10 mouse cellular contexts compared by ENCODE assay signal in the genomic region with DNA sequence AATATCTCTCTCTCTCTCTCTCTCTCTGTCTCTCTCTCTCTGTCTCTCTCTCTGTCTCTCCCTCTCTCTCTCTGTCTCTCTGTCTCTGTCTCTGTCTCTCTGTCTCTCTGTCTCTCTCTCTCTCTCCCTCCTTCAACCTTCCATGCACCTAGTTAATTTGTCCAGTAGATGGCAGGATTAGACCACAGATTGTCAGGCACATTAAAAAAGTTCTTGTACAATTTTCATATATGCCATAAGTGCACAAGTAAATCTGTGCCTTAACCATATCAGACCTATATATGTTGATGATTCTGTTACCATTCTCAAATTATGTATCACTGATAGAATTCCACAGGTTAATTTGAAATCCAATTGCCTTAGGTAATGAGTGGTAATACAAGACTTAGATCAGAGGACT.
A peak's percentile ranks its signal among the peaks of the same experiment; 100 is the strongest.
DNase-seq lines count a peak whose midpoint lies in the region; ATAC-seq lines count a peak whose summit lies in the region.
"Had no signal": no experiment of that assay in that cellular context is flagged by ENCODE, and none has a peak within 500 bp of the region (broad histone marks: within the 10 kb centered on the region; RNA-seq: fewer than 3 reads in every experiment).

No protein-coding gene starts in this region.

- H3K4me1 ChIP-seq in midbrain, embryonic 13.5 days (replicated peaks) = no peaks in the 10 kb centered on the region

- no peak overlapping the region for H3K4me3 ChIP-seq in midbrain, embryonic 13.5 days (replicated peaks)

- no peak overlapping the region for H3K27ac ChIP-seq in midbrain, embryonic 13.5 days

- intact Hi-C loops in left cerebral cortex, postnatal 25 days (cut with DNase I) = loop anchor here (1.0 to 2.0 kb wide), 2 partner anchors 1179 to 1831 kb away; no protein-coding TSS in a partner anchor
- intact Hi-C loops in left cerebral cortex, postnatal 36 days (cut with DNase I) = loop anchor here (2.0 kb wide), 1 partner anchor 1181 kb away; no protein-coding TSS in a partner anchor

- H3K9me3 ChIP-seq in midbrain, embryonic 13.5 days = no peaks in the 10 kb centered on the region

- peak; percentile 84 for ATAC-seq in frontal cortex, adult (ENCODE audit: low TSS enrichment)
- 0 out of 2 replicates have a peak, but pooled peaks have one; percentile 34 for ATAC-seq in midbrain, embryonic 13.5 days
- ATAC-seq in megakaryocyte progenitor cell, adult 5-6 weeks (replicated peaks; ENCODE audit: poor library complexity) = no peak

- no peaks in the 10 kb centered on the region for H3K27me3 ChIP-seq in midbrain, embryonic 13.5 days
- H3K27me3 ChIP-seq: CH12.LX had no signal

- no peaks in the 10 kb centered on the region for H3K36me3 ChIP-seq in midbrain, embryonic 13.5 days

- no peak overlapping the region for H3K9ac ChIP-seq in midbrain, embryonic 13.5 days (replicated peaks)

- H3K4me2 ChIP-seq in midbrain, embryonic 13.5 days (replicated peaks) = no peak overlapping the region

- no peak for DNase-seq in frontal cortex, postnatal 14 days (ENCODE audit: low spot score in 2 of 2)
- DNase-seq in left cerebral cortex, postnatal 25 days (ENCODE audit: low spot score in 2 of 2) = peak; percentile 9 to 65
- DNase-seq in left cerebral cortex, postnatal 36 days (ENCODE audit: low spot score in 2 of 2) = no peak
- DNase-seq in R1 (ENCODE audit: low read depth, low spot score) = peak; percentile 30
- no peak for DNase-seq in adrenal gland, adult 8-10 months
- DNase-seq: cerebellum, adult 11 months had no signal

Comparison
In these comparisons a context has a peak if more than half of its experiments do, and no peak if none do; other contexts are left out.
1. DNase-seq: peak in left cerebral cortex, postnatal 25 days (2 of 2) and R1 (single experiment); none in frontal cortex, postnatal 14 days (0 of 2), left cerebral cortex, postnatal 36 days (0 of 2) and adrenal gland, adult 8-10 months (single experiment).